Mouse (Mus musculus) CH12.LX (cell line): ENCODE results near the gene BC067074. TPM values are rescaled to one million over a fixed set of nuclear protein-coding genes. Genes with fewer than 3 reads are reported as not detected.

Source experiments
- DNase-seq: peaks from one replicate; pipeline ENCODE4 v3.0.0-alpha.2; 2013; ENCODE audit errors: extremely low read depth
- H3K27ac ChIP-seq: 2 replicates; pipeline ENCODE4 v1.5.1; 2012; ENCODE audit warnings: low read depth, mild to moderate bottlenecking, control low read depth, moderate library complexity; ENCODE audit not compliant: insufficient read depth
- H3K27me3 ChIP-seq: replicated peaks from 2 replicates; pipeline ENCODE3; 2012; ENCODE audit warnings: inconsistent platforms
- H3K36me3 ChIP-seq, 2 experiments: replicated peaks in 1 of 2; 2 replicates each; pipeline versions ENCODE3 to v1.6.1; 2012; ENCODE audit warnings: inconsistent platforms in 1 of 2, low read length in 1 of 2, mild to moderate bottlenecking in 1 of 2, mixed read lengths in 1 of 2, moderate library complexity in 1 of 2; ENCODE audit not compliant: control insufficient read depth in 1 of 2, insufficient read depth in 1 of 2
- H3K4me1 ChIP-seq, 2 experiments: 2 replicates each; pipeline ENCODE4 v1.6.1; 2012; ENCODE audit warnings: inconsistent platforms in 1 of 2, moderate library complexity in 1 of 2; ENCODE audit not compliant: insufficient read depth in 2 of 2, control insufficient read depth in 1 of 2
- H3K4me2 ChIP-seq: 2 replicates; pipeline ENCODE4 v1.6.1; 2012; ENCODE audit warnings: low read depth, mild to moderate bottlenecking, control low read depth; ENCODE audit not compliant: poor library complexity, insufficient read depth, severe bottlenecking
- H3K4me3 ChIP-seq, 3 experiments: fragments of 150-350 bp in 1 of 3; sonication (generic) in 1 of 3; replicated peaks in 1 of 3; 2 replicates each; pipeline versions ENCODE3 to v1.5.1; 2011 to 2012; ENCODE audit warnings: low read depth in 2 of 3, low read length in 2 of 3, mild to moderate bottlenecking in 2 of 3, moderate library complexity in 2 of 3, control low read depth in 1 of 3, improper control_type of control experiment in 1 of 3, inconsistent platforms in 1 of 3, mixed read lengths in 1 of 3; ENCODE audit not compliant: poor library complexity in 1 of 3
- H3K79me2 ChIP-seq: replicated peaks from 2 replicates; pipeline ENCODE4 v1.6.1; 2012; ENCODE audit warnings: mild to moderate bottlenecking, moderate library complexity; ENCODE audit not compliant: control insufficient read depth, poor library complexity, insufficient read depth, severe bottlenecking; ENCODE audit errors: extremely low read depth
- H3K9ac ChIP-seq: 2 replicates; pipeline ENCODE4 v1.6.1; 2012; ENCODE audit warnings: low read depth, mild to moderate bottlenecking, control low read depth, moderate library complexity; ENCODE audit not compliant: insufficient read depth
- H3K9me3 ChIP-seq: replicated peaks from 2 replicates; pipeline ENCODE3; 2012; ENCODE audit warnings: low read length, inconsistent platforms, mixed read lengths
- BHLHE40 ChIP-seq: IDR thresholded peaks from 2 replicates; pipeline ENCODE4 v1.6.1; 2011; ENCODE audit warnings: mild to moderate bottlenecking, low read depth, low read length, improper control_type of control experiment
- CTCF ChIP-seq, 2 experiments: IDR thresholded peaks in 1 of 2; conservative IDR thresholded peaks in 1 of 2; 2 replicates each; pipeline ENCODE4 v1.5.1; 2011 to 2012; ENCODE audit warnings: low read depth in 2 of 2, low read length in 2 of 2, improper control_type of control experiment in 1 of 2, inconsistent platforms in 1 of 2, mild to moderate bottlenecking in 1 of 2, moderate library complexity in 1 of 2
- EP300 ChIP-seq: IDR thresholded peaks from 2 replicates; pipeline ENCODE4 v1.6.1; 2011; ENCODE audit warnings: low read length, improper control_type of control experiment
- ETS1 ChIP-seq: conservative IDR thresholded peaks from 2 replicates; pipeline ENCODE4 v1.6.1; 2012; ENCODE audit warnings: low read depth, mild to moderate bottlenecking, inconsistent platforms, low read length, improper control_type of control experiment, moderate library complexity
- GABPA ChIP-seq: IDR thresholded peaks from 2 replicates; pipeline ENCODE4 v1.6.1; 2012; ENCODE audit warnings: low read depth, low read length, improper control_type of control experiment, inconsistent platforms; ENCODE audit not compliant: insufficient replicate concordance
- IRF4 ChIP-seq: IDR thresholded peaks from 2 replicates; pipeline ENCODE4 v1.6.1; 2014; ENCODE audit warnings: low read depth, mild to moderate bottlenecking, inconsistent platforms, low read length, improper control_type of control experiment
- JUN ChIP-seq: IDR thresholded peaks from 2 replicates; pipeline ENCODE4 v1.6.1; 2011; ENCODE audit warnings: low read depth, mild to moderate bottlenecking, low read length, improper control_type of control experiment, moderate library complexity; ENCODE audit not compliant: insufficient read depth
- JUND ChIP-seq: conservative IDR thresholded peaks from 2 replicates; pipeline ENCODE4 v1.6.1; 2011; ENCODE audit warnings: low read depth, low read length, improper control_type of control experiment
- KAT2A ChIP-seq: IDR thresholded peaks from 2 replicates; pipeline ENCODE4 v1.6.1; 2012; ENCODE audit warnings: low read length, improper control_type of control experiment, inconsistent platforms; ENCODE audit not compliant: insufficient replicate concordance
- MAZ ChIP-seq: IDR thresholded peaks from 2 replicates; pipeline ENCODE4 v1.6.1; 2012; ENCODE audit warnings: low read depth, mild to moderate bottlenecking, inconsistent platforms, low read length, improper control_type of control experiment, moderate library complexity
- MXI1 ChIP-seq: IDR thresholded peaks from 2 replicates; pipeline ENCODE4 v1.6.1; 2011; ENCODE audit warnings: mild to moderate bottlenecking, low read depth, low read length, improper control_type of control experiment
- MYC ChIP-seq: IDR thresholded peaks from 2 replicates; pipeline ENCODE4 v1.6.1; 2011; ENCODE audit warnings: low read depth, mild to moderate bottlenecking, improper control_type of control experiment, low read length
- NRF1 ChIP-seq: IDR thresholded peaks from 2 replicates; pipeline ENCODE4 v1.6.1; 2014; ENCODE audit warnings: low read depth, mild to moderate bottlenecking, inconsistent platforms, low read length, improper control_type of control experiment, moderate library complexity
- PAX5 ChIP-seq: IDR thresholded peaks from 2 replicates; pipeline ENCODE4 v1.6.1; 2012; ENCODE audit warnings: low read length, inconsistent platforms, mixed read lengths
- POLR2A ChIP-seq: IDR thresholded peaks from 2 replicates; pipeline ENCODE4 v1.6.1; 2011; ENCODE audit warnings: low read depth, mild to moderate bottlenecking, improper control_type of control experiment, low read length
- POLR2AphosphoS2 ChIP-seq: IDR thresholded peaks from 2 replicates; pipeline ENCODE4 v1.6.1; 2011; ENCODE audit warnings: low read depth, low read length, improper control_type of control experiment
- RAD21 ChIP-seq: IDR thresholded peaks from 2 replicates; pipeline ENCODE4 v1.6.1; 2011; ENCODE audit warnings: low read depth, mild to moderate bottlenecking, low read length, improper control_type of control experiment, moderate library complexity
- SMC3 ChIP-seq: IDR thresholded peaks from 2 replicates; pipeline ENCODE4 v1.6.1; 2011; ENCODE audit warnings: low read depth, low read length, improper control_type of control experiment
- UBTF ChIP-seq: IDR thresholded peaks from 2 replicates; pipeline ENCODE4 v1.6.1; 2012; ENCODE audit warnings: low read depth, mild to moderate bottlenecking, inconsistent platforms, low read length, improper control_type of control experiment, moderate library complexity
- USF2 ChIP-seq: conservative IDR thresholded peaks from 2 replicates; pipeline ENCODE4 v1.6.1; 2011; ENCODE audit warnings: low read depth, low read length, improper control_type of control experiment
- ZC3H11A ChIP-seq: IDR thresholded peaks from 2 replicates; pipeline ENCODE4 v1.6.1; 2012; ENCODE audit warnings: low read depth, mild to moderate bottlenecking, inconsistent platforms, low read length, improper control_type of control experiment
- ZKSCAN1 ChIP-seq: IDR thresholded peaks from 2 replicates; pipeline ENCODE4 v1.6.1; 2012; ENCODE audit warnings: low read depth, inconsistent platforms, low read length, improper control_type of control experiment, borderline replicate concordance
- ZNF384 ChIP-seq: IDR thresholded peaks from 2 replicates; pipeline ENCODE4 v1.6.1; 2012; ENCODE audit warnings: low read depth, low read length, improper control_type of control experiment, inconsistent platforms
- dilution Hi-C: fragments of 300-500 bp; cut with MboI; formaldehyde crosslinking; loops from 2 replicates; pipeline ENCODE4 v1.14.3; 2020; ENCODE audit warnings: low sequenced_read_pairs; ENCODE audit not compliant: extremely low pct_unique_long_range_greater_than_20kb, extremely low pct_ligation_motif_present
- in situ Hi-C: fragments of 300-500 bp; cut with MboI; formaldehyde crosslinking; loops from 3 replicates; pipeline ENCODE4 v1.14.3; 2019; ENCODE audit warnings: low sequenced_read_pairs, low pct_ligation_motif_present, low pct_unique_long_range_greater_than_20kb, mixed read lengths
- polyA plus RNA-seq: library from polyadenylated mRNA; unstranded; fragments of >175 nt; gene quantifications from 2 replicates; pipeline ENCODE4 v1.2.1, GENCODE M21; 2012; ENCODE audit warnings: low read depth; ENCODE audit not compliant: insufficient read length
- total RNA-seq, 2 experiments: library from RNA; depleted of rRNA; stranded (reverse); fragments of 300-350 nt in 1 of 2; fragments of >200 nt in 1 of 2; gene quantifications; 2 replicates each; pipeline ENCODE4 v1.2.3; 2012 to 2014

BC067074 gene
- total and polyA plus RNA-seq, 3 experiments: 0.93 TPM; not detected in 2

DNA sequence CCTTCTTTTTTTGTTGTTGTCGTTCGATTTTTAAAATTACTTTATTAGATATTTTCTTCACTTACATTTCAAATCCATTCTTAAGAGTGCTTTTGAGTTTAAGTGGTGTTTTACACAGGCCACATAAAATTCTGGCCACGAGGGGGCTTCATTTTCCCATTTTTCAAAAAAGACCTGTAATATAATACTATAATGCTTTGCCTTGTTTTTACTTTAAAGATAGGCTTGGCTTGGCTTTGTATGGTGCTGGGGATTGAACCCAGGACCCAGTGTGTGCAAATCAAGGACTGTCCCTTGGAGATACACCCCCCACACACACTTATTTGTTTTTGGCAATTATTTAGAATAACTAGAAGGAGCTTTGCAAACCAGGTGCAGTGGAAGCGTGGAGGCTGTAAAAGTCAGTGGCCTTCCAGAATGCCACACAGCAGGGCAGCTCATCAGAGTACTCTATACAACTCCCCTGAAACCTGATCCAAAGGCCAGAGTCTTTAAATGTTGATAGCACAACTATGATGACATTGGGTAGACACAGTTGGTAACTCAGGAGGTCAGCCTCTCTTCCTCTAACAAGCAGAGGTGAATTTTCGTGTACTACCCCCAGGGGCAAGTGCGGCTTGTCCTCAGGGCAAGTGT lies 44.4 kb downstream of the BC067074 start:
- no peak overlapping the region for H3K4me2 ChIP-seq
- in situ Hi-C loops: no loop called here
- no peaks in the 10 kb centered on the region for H3K9me3 ChIP-seq
- H3K27ac ChIP-seq: no peak overlapping the region
- H3K4me3 ChIP-seq: no peak overlapping the region
- H3K79me2 ChIP-seq: no peaks in the 10 kb centered on the region
- peaks cover 0 to 7% of the 10 kb centered on the region in 2 experiments; a peak in 1 of 4 replicates for H3K4me1 ChIP-seq
- TF ChIP-seq ZC3H11A (peak; percentile 73), SMC3 (peak; percentile 85), RAD21 (peak; percentile 83), KAT2A (no peak), CTCF (conservative IDR thresholded peaks at IDR 0.05 in 1 of 2, IDR thresholded peaks at IDR 0.05 in 1 of 2; ENCODE audit: low read depth in 2 of 2, low read length in 2 of 2) (peak in 1 of 2 experiments; percentile 80; a peak in 2 of 4 replicates), ZKSCAN1 (no peak)
- no peaks in the 10 kb centered on the region for H3K27me3 ChIP-seq
- H3K9ac ChIP-seq: no peak overlapping the region
- peak; percentile 41 for DNase-seq
- H3K36me3 ChIP-seq: no peaks in the 10 kb centered on the region
- dilution Hi-C loops: no loop called here

GRCm38 (mm10) chr13:113340644-113341043 lies 47.7 kb downstream of the BC067074 start:
- Histone ChIP-seq H3K9me3 (no peaks in the 10 kb centered on the region), H3K27ac (no peak overlapping the region), H3K4me2 (no peak overlapping the region), H3K4me1 (peaks cover 0 to 7% of the 10 kb centered on the region in 2 experiments; a peak in 1 of 4 replicates), H3K36me3 (no peaks in the 10 kb centered on the region), H3K9ac (no peak overlapping the region), H3K27me3 (no peaks in the 10 kb centered on the region), H3K4me3 (no peak overlapping the region), H3K79me2 (no peaks in the 10 kb centered on the region)
- DNase-seq: no peak
- no peak for TF ChIP-seq GABPA
- no peak for TF ChIP-seq IRF4
- no peak for TF ChIP-seq MAZ
- TF ChIP-seq NRF1: no peak
- no peak for TF ChIP-seq PAX5
- TF ChIP-seq ETS1: no peak
- TF ChIP-seq MYC: no peak
- no peak for TF ChIP-seq JUND
- no peak for TF ChIP-seq JUN
- no peak for TF ChIP-seq ZKSCAN1
- TF ChIP-seq UBTF: no peak
- no peak for TF ChIP-seq BHLHE40
- TF ChIP-seq POLR2AphosphoS2: no peak
- TF ChIP-seq MXI1: no peak
- TF ChIP-seq SMC3: no peak
- no peak for TF ChIP-seq USF2
- TF ChIP-seq EP300: no peak
- TF ChIP-seq POLR2A: no peak
- TF ChIP-seq ZNF384: no peak
- dilution Hi-C loops: no loop called here
- in situ Hi-C loops: loop anchor here (10.0 kb wide), 1 partner anchor 274 kb away; the partner anchor contains the start of gene Snx18
